Mouse (Mus musculus) gastrocnemius, postnatal 25 days (tissue): Measurements from ENCODE around the gene Mydgf. TPM values are rescaled to one million over a fixed set of nuclear protein-coding genes. Genes with fewer than 3 reads are reported as not detected.
A peak's percentile ranks its signal among the peaks of the same experiment; 100 is the strongest.

Experiments
- DNase-seq: peaks from one replicate; pipeline ENCODE4 v3.0.0; 2022
- total RNA-seq, 2 experiments: library from RNA; stranded (reverse); gene quantifications; 1 replicate in 1 of 2; 2 replicates in 1 of 2; pipeline ENCODE4 v1.2.3; 2021

The Mydgf gene
- total RNA-seq, 2 experiments from 2014 or later: 20.3 to 21.7 TPM

- DNase-seq: no peak
Observed at GRCm38 (mm10) chr17:56194357-56194756, 10.6 kb upstream of the Mydgf start.

GRCm38 (mm10) chr17:56191266-56191665 lies 7.5 kb upstream of the Mydgf start:
- DNase-seq: no peak

- DNase-seq: peak; percentile 69
Observed at GRCm38 (mm10) chr17:56185281-56186141, 1.8 kb upstream of the Mydgf start.

GRCm38 (mm10) chr17:56182975-56183657 lies 604 bp downstream of the Mydgf start:
- no peak for DNase-seq

- no peak for DNase-seq
Observed at GRCm38 (mm10) chr17:56175416-56175815, 8.3 kb downstream of the Mydgf start.

- DNase-seq: no peak
Observed at GRCm38 (mm10) chr17:56173401-56174046, 10.2 kb downstream of the Mydgf start.

- no peak for DNase-seq
Observed at GRCm38 (mm10) chr17:56171881-56172280, 11.8 kb downstream of the Mydgf start.

- no peak for DNase-seq
Observed at GRCm38 (mm10) chr17:56171456-56171855, 12.3 kb downstream of the Mydgf start.

- DNase-seq: no peak
Observed at GRCm38 (mm10) chr17:56170636-56171035, 13.1 kb downstream of the Mydgf start.

- DNase-seq: no peak
Observed at GRCm38 (mm10) chr17:56169830-56170229, 13.9 kb downstream of the Mydgf start.

GRCm38 (mm10) chr17:56165671-56166070 lies 18.0 kb downstream of the Mydgf start:
- no peak for DNase-seq

GRCm38 (mm10) chr17:56164510-56164909 lies 19.2 kb downstream of the Mydgf start:
- no peak for DNase-seq

GRCm38 (mm10) chr17:56163523-56164102 lies 20.1 kb downstream of the Mydgf start:
- no peak for DNase-seq

GRCm38 (mm10) chr17:56162231-56162774 lies 21.4 kb downstream of the Mydgf start, which contains the start of gene Tnfaip8l1:
Tnfaip8l1 (plus strand) TSS chr17:56162477.
- peak; percentile 93 for DNase-seq

- DNase-seq: peak; percentile 48
Observed at GRCm38 (mm10) chr17:56159729-56160128, 24.0 kb downstream of the Mydgf start.

GRCm38 (mm10) chr17:56153643-56154042 lies 30.1 kb downstream of the Mydgf start:
- DNase-seq: peak; percentile 47

- no peak for DNase-seq
Observed at GRCm38 (mm10) chr17:56149897-56150296, 33.8 kb downstream of the Mydgf start.

- no peak for DNase-seq
Observed at GRCm38 (mm10) chr17:56148790-56149618, 34.7 kb downstream of the Mydgf start.

- no peak for DNase-seq
Observed at GRCm38 (mm10) chr17:56148280-56148679, 35.4 kb downstream of the Mydgf start.

- no peak for DNase-seq
Observed at GRCm38 (mm10) chr17:56147420-56147819, 36.3 kb downstream of the Mydgf start.

- DNase-seq: no peak
Observed at GRCm38 (mm10) chr17:56146131-56146530, 37.6 kb downstream of the Mydgf start.
